Mouse (Mus musculus) erythroid progenitor cell, adult 5-6 weeks (primary cell): ENCODE data around the gene Mpp2. TPM values are rescaled to one million over a fixed set of nuclear protein-coding genes. Genes with fewer than 3 reads are reported as not detected.

Source experiments
- ATAC-seq: replicated peaks from 2 replicates; pipeline ENCODE4 v1.8.0; 2016; ENCODE audit warnings: moderate number of reproducible peaks, mild to moderate bottlenecking, moderate TSS enrichment, inconsistent platforms; ENCODE audit not compliant: poor library complexity, low FRiP score, severe bottlenecking
- total RNA-seq, 2 experiments: library from RNA; stranded (forward) in 1 of 2; stranded (reverse) in 1 of 2; fragments of 150-400 nt in 1 of 2; fragments of 186-747, 209-891 nt in 1 of 2; gene quantifications; 2 replicates each; pipeline versions ENCODE4 v1.2.3 to v1.2.4; 2015 to 2017; ENCODE audit warnings: low replicate concordance in 2 of 2

The Mpp2 gene
- total RNA-seq, 2 experiments from 2014 or later = 39.0 TPM

GRCm38 (mm10) chr11:102082322-102082721 lies 6.0 kb downstream of the Mpp2 start:
- 0 out of 2 replicates have a peak, but pooled peaks have one; percentile 18 for ATAC-seq

GRCm38 (mm10) chr11:102073722-102074121 lies 14.6 kb downstream of the Mpp2 start:
- ATAC-seq = no peak

- ATAC-seq = no peak
Measured at GRCm38 (mm10) chr11:102072729-102073128, 15.6 kb downstream of the Mpp2 start.

- no peak for ATAC-seq
Measured at GRCm38 (mm10) chr11:102070426-102070825, 17.9 kb downstream of the Mpp2 start.

GRCm38 (mm10) chr11:102069633-102070032 lies 18.7 kb downstream of the Mpp2 start:
- no peak for ATAC-seq

GRCm38 (mm10) chr11:102068969-102069368 lies 19.3 kb downstream of the Mpp2 start:
- 0 out of 2 replicates have a peak, but pooled peaks have one; percentile 56 for ATAC-seq

GRCm38 (mm10) chr11:102063076-102063475 lies 25.2 kb downstream of the Mpp2 start:
- no peak for ATAC-seq

- ATAC-seq = no peak
Measured at GRCm38 (mm10) chr11:102061941-102062473, 26.3 kb downstream of the Mpp2 start.

- ATAC-seq = peak; percentile 73
Measured at GRCm38 (mm10) chr11:102061236-102061940, 26.9 kb downstream of the Mpp2 start.

GRCm38 (mm10) chr11:102053847-102054246 lies 34.5 kb downstream of the Mpp2 start:
- peak; percentile 53; the same call in 1 of the 2 replicates for ATAC-seq

GRCm38 (mm10) chr11:102053183-102053582 lies 35.1 kb downstream of the Mpp2 start:
- ATAC-seq = no peak

GRCm38 (mm10) chr11:102052697-102053096 lies 35.6 kb downstream of the Mpp2 start:
- ATAC-seq = no peak

- no peak for ATAC-seq
Measured at GRCm38 (mm10) chr11:102051954-102052353, 36.4 kb downstream of the Mpp2 start.

GRCm38 (mm10) chr11:102051541-102051940 lies 36.8 kb downstream of the Mpp2 start:
- ATAC-seq = no peak

- no peak for ATAC-seq
Measured at GRCm38 (mm10) chr11:102049875-102050482, 38.3 kb downstream of the Mpp2 start.

GRCm38 (mm10) chr11:102046607-102047006 lies 41.7 kb downstream of the Mpp2 start:
- no peak for ATAC-seq

- no peak for ATAC-seq
Measured at GRCm38 (mm10) chr11:102044691-102045212, 43.6 kb downstream of the Mpp2 start.

- no peak for ATAC-seq
Measured at GRCm38 (mm10) chr11:102043381-102043780, 44.9 kb downstream of the Mpp2 start.

GRCm38 (mm10) chr11:102042971-102043370 lies 45.3 kb downstream of the Mpp2 start:
- no peak for ATAC-seq

GRCm38 (mm10) chr11:102041350-102041949 lies 46.9 kb downstream of the Mpp2 start, which contains the start of gene Cd300lg:
Gene Cd300lg, plus strand, starts transcription at chr11:102041509.
- no peak for ATAC-seq
